Mouse (Mus musculus) embryonic facial prominence, embryonic 12.5 days (tissue): ENCODE data around the gene Kansl1l. TPM values are rescaled to one million over a fixed set of nuclear protein-coding genes. Genes with fewer than 3 reads are reported as not detected.
A peak's percentile ranks its signal among the peaks of the same experiment; 100 is the strongest.

Experiments
- ATAC-seq: fragments of 200-750 bp; cut with Nextera tagmentation; 2 replicates; pipeline ENCODE4 v1.8.0; 2017; ENCODE audit not compliant: insufficient number of reproducible peaks, insufficient read depth, low FRiP score, low TSS enrichment
- H3K27ac ChIP-seq: fragments of 300-500 bp; sonication (generic); 2 replicates; pipeline ENCODE4 v1.5.1; 2016; ENCODE audit warnings: mild to moderate bottlenecking
- H3K27me3 ChIP-seq: fragments of 300-500 bp; sonication (generic); 2 replicates; pipeline ENCODE4 v1.6.1; 2016; ENCODE audit warnings: mild to moderate bottlenecking, moderate library complexity
- H3K36me3 ChIP-seq: fragments of 300-500 bp; sonication (generic); 2 replicates; pipeline ENCODE4 v1.6.1; 2016; ENCODE audit warnings: mild to moderate bottlenecking
- H3K4me1 ChIP-seq: fragments of 300-500 bp; sonication (generic); 2 replicates; pipeline ENCODE4 v1.6.1; 2016
- H3K4me2 ChIP-seq: fragments of 300-500 bp; sonication (generic); replicated peaks from 2 replicates; pipeline ENCODE4 v1.6.1; 2016; ENCODE audit warnings: mild to moderate bottlenecking, moderate library complexity
- H3K4me3 ChIP-seq: fragments of 300-500 bp; sonication (generic); 2 replicates; pipeline ENCODE4 v1.5.1; 2016; ENCODE audit warnings: mild to moderate bottlenecking
- H3K9ac ChIP-seq: fragments of 300-500 bp; sonication (generic); 2 replicates; pipeline ENCODE4 v1.6.1; 2016; ENCODE audit warnings: mild to moderate bottlenecking, moderate library complexity
- H3K9me3 ChIP-seq: fragments of 300-500 bp; sonication (generic); 2 replicates; pipeline ENCODE4 v1.6.1; 2016; ENCODE audit warnings: mild to moderate bottlenecking, moderate library complexity
- whole genome bisulfite sequencing: fragments of 180-500 bp; shearing (Covaris S2); methylation state at CpG from one replicate; pipeline ENCODE4 v1.1.7; 2016; 5-methylcytosine and 5-hydroxymethylcytosine counted together
- polyA plus RNA-seq: library from polyadenylated mRNA; unstranded; fragments of >200 nt; fragmentation: Nextera tagmentation; extraction: Ambion mirVana; gene quantifications from 2 replicates; pipeline ENCODE4 v1.2.1, GENCODE M21; 2016

The Kansl1l gene
- polyA plus RNA-seq, 1 experiment from 2014 or later = 23.5 TPM

DNA sequence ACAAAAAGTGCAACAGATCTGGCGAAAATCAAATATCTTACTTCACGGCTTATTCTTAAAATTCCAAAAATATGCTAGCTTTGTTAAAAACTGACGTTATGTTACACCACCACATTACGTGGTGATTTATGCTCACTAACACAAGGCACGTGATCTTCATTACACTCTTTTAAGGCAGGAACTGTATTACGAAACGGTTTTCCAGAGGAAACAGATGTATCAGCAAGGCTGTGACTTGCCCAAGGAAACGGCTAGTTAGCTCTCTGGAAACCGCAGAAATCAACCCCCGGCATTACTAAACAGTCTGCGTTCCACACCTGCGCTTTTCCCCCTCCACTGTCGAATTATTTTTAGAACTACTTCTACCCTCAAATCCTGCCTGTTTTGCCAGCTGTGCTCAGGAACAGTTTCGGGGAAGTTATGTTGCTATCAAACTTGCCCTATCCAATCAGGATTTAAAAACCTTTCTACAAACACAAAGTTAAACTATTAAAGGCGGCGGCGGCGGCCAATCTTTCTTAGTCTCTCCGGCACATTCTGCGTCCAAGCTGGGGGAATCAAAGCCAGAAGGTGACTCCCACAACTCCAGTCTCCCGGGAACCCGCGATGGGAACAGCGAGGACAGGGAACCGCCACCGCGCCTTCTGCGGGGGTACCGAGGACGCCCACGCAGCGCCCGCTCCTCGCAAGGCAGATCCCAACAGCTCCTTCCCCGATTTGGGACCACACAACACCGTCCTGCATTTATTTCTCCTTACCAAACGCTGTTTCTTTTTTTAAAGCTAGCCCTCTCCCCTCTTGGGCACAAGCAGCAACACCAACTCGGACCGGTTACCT lies 1.2 kb downstream of the Kansl1l start:
- WGBS = under 1% methylated on average over 39 of the region's 39 CpGs
- Histone ChIP-seq H3K36me3 (no peaks in the 10 kb centered on the region), H3K9ac (peak overlapping the region; percentile 73), H3K4me1 (peaks cover 3% of the 10 kb centered on the region; the same call in 1 of the 2 replicates), H3K9me3 (no peaks in the 10 kb centered on the region), H3K4me3 (peak overlapping the region; percentile 75), H3K27me3 (no peaks in the 10 kb centered on the region), H3K4me2 (peak overlapping the region; percentile 69), H3K27ac (peak overlapping the region; percentile 92)
- peak; percentile 29; the same call in 1 of the 2 replicates for ATAC-seq

DNA sequence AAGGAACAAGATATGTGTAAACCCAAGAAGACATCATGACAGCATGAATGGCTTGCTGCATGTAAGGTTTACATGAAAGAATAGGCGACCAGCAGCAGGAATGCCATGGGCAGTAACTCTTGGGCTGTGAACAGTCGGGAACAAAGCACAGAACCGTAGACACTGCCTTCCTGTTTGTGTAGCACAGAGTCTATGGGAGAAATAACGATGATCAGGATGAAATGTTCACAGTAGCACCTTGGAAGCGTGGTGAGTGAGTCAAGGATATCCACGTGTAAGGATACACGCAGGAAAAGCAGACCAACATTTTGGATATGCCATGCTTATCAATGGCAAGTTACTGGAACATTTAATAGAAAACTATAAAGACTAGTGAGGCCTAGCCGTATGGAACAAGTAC lies 2.6 kb downstream of the Kansl1l start:
- 66% methylated on average over 8 of the region's 8 CpGs for WGBS
- no peak overlapping the region for H3K27ac ChIP-seq
- H3K4me1 ChIP-seq = peaks cover 3% of the 10 kb centered on the region; the same call in 1 of the 2 replicates
- no peak for ATAC-seq
- no peaks in the 10 kb centered on the region for H3K27me3 ChIP-seq
- peak overlapping the region; percentile 30 for H3K4me2 ChIP-seq
- no peaks in the 10 kb centered on the region for H3K36me3 ChIP-seq
- H3K9me3 ChIP-seq = no peaks in the 10 kb centered on the region
- no peak overlapping the region for H3K4me3 ChIP-seq
- no peak overlapping the region for H3K9ac ChIP-seq

DNA sequence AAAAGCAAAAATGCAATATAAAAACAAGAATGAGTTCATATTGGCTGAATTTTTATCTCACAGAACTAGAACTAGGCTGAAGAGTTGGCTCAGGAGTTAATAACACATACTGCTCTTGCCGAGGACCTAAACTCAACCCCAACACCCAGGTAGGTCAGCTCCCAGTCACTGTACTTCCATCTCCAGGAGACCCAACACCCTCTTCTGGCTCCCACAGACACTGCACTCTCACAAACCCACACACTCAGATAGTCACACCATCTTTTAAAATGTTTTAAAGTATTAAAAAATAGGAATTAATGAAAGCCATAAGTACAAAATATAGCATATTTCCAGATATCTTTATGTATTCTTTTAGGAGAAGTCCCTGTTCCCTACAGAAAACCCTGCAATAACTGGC lies 4.2 kb downstream of the Kansl1l start:
- WGBS = 68% methylated on average over 1 of the region's 1 CpGs
- Histone ChIP-seq H3K4me3 (no peak overlapping the region), H3K4me1 (peaks cover 3% of the 10 kb centered on the region; the same call in 1 of the 2 replicates), H3K9me3 (no peaks in the 10 kb centered on the region), H3K4me2 (no peak overlapping the region), H3K36me3 (no peaks in the 10 kb centered on the region), H3K27ac (no peak overlapping the region), H3K9ac (no peak overlapping the region), H3K27me3 (no peaks in the 10 kb centered on the region)
- ATAC-seq = no peak

DNA sequence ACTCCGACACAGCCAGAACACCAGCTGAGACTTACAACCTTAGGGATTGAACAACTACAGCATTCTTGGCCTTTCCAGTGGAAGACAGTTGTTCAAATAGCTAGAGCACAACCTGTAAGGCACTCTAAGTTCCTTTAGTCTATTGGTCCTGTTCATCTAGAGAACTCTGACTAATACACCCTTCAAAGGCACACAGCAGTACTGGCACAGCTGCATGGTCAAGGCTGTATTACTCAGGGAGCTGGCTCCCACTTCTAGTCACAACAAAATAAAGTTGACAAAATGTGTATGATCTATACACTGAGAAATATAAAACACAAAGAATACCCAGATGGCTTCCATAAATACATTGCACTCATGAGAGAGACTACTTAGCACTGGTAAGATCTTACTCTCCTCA lies 10.5 kb downstream of the Kansl1l start:
- Histone ChIP-seq H3K27me3 (no peaks in the 10 kb centered on the region), H3K4me1 (peaks cover 4% of the 10 kb centered on the region; the same call in 1 of the 2 replicates), H3K9ac (no peak overlapping the region), H3K36me3 (no peaks in the 10 kb centered on the region), H3K4me3 (no peak overlapping the region), H3K27ac (no peak overlapping the region), H3K4me2 (no peak overlapping the region), H3K9me3 (no peaks in the 10 kb centered on the region)
- ATAC-seq = no peak
- WGBS = 98% methylated on average over 1 of the region's 1 CpGs

DNA sequence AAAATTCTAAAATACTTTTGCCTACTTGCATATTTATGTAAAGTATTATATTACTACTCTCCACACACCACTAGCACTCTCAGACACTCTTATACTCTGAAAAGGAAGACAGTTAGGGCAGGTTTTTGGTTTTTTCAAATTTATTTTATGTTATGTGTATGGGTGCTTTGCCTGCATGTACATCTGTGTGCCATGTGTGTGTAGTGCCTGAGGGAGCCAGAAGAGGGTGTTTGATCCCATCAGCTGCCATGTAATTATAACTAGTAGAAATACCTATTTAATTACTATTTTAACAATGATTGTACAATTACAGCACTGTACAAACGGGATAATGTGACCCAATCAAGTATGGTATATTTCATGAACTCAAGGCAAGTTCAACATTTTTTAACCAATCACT lies 12.0 kb downstream of the Kansl1l start:
- Histone ChIP-seq H3K4me1 (peaks cover 4% of the 10 kb centered on the region; the same call in 1 of the 2 replicates), H3K27me3 (no peaks in the 10 kb centered on the region), H3K9ac (no peak overlapping the region), H3K4me3 (no peak overlapping the region), H3K36me3 (0 out of 2 replicates have a peak, but pooled peaks cover 6% of the 10 kb centered on the region), H3K9me3 (no peaks in the 10 kb centered on the region), H3K27ac (no peak overlapping the region), H3K4me2 (no peak overlapping the region)
- WGBS = 62% methylated on average over 1 of the region's 1 CpGs
- ATAC-seq = no peak

DNA sequence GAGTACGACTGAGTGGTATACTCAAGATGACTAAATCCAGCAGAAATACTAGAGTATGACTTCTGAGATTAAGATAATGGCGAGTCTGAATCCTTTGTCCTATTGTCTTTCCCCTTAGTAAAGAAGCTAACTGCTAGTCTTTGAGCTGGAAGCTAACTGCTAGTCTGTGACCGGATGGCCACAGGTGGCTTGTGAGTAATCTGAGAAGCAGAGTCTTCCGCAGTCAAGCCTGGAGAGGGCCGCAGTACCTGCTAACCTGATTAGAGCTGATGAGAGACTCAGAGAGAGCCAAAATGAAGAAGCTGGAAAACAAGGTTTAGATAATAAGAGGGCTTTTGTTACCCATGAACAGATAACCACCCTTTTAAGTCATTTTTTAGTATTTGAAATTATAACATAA lies 12.7 kb downstream of the Kansl1l start:
- Histone ChIP-seq H3K4me3 (no peak overlapping the region), H3K4me1 (peaks cover 4% of the 10 kb centered on the region; the same call in 1 of the 2 replicates), H3K27me3 (no peaks in the 10 kb centered on the region), H3K27ac (no peak overlapping the region), H3K36me3 (peaks cover 11% of the 10 kb centered on the region; the same call in 1 of the 2 replicates), H3K4me2 (no peak overlapping the region), H3K9ac (no peak overlapping the region), H3K9me3 (no peaks in the 10 kb centered on the region)
- 37% methylated on average over 5 of the region's 5 CpGs for WGBS
- ATAC-seq = no peak

DNA sequence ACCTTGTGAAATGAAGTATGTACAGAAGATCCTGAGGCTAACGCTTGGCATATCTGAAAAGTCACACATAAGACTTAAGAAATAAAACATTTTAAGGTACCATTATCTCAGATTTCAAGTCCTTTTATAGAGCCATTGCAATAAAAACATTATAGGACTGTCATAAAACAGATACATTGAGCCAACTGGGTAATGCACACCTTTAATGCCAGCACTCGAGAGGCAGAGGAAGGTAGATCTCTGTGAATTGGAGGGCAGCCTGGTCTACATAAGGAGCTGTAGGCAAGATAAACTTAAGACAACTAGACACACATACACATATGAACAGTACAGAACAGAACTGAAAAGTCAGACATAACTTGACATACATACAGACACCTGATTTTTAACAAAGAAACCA lies 19.4 kb downstream of the Kansl1l start:
- Histone ChIP-seq H3K27me3 (no peaks in the 10 kb centered on the region), H3K4me3 (no peak overlapping the region), H3K9me3 (no peaks in the 10 kb centered on the region), H3K9ac (no peak overlapping the region), H3K27ac (no peak overlapping the region), H3K36me3 (peaks cover 15% of the 10 kb centered on the region; the same call in 1 of the 2 replicates), H3K4me2 (no peak overlapping the region), H3K4me1 (no peaks in the 10 kb centered on the region)
- 93% methylated on average over 2 of the region's 2 CpGs for WGBS
- no peak for ATAC-seq

DNA sequence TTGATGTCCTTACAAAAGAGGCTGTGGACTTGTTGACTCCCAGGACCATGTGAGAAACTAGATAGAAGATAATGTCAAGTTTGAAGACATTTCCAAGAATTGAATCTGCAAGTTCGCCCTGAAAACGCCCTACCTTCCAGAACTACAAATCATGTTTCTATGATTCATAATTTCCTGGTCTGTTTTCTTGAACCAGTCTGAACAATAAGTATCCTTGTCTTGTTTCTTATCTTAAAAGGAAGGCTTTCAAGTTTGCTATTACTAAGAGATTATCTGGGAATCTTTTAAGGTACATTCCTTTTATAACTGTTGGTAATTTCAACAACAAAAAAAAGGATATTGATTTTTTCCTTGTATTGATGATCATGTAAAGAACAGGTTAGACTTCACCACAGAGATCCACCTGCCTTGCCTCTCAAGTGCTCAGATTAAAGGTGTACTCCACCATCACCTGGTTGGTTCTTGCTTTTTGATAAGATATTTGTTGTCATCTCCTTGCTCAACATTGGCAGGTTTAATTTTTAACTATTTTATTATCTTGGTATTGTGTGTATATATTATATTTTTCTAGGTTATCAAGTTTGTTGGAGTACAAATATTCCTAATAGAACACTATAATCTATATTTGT lies 24.4 kb downstream of the Kansl1l start:
- no peaks in the 10 kb centered on the region for H3K9me3 ChIP-seq
- no peaks in the 10 kb centered on the region for H3K4me1 ChIP-seq
- H3K4me2 ChIP-seq = no peak overlapping the region
- WGBS = 84% methylated on average over 2 of the region's 2 CpGs
- no peak overlapping the region for H3K27ac ChIP-seq
- ATAC-seq = no peak
- 0 out of 2 replicates have a peak, but pooled peaks cover 4% of the 10 kb centered on the region for H3K36me3 ChIP-seq
- H3K4me3 ChIP-seq = no peak overlapping the region
- no peaks in the 10 kb centered on the region for H3K27me3 ChIP-seq
- no peak overlapping the region for H3K9ac ChIP-seq

DNA sequence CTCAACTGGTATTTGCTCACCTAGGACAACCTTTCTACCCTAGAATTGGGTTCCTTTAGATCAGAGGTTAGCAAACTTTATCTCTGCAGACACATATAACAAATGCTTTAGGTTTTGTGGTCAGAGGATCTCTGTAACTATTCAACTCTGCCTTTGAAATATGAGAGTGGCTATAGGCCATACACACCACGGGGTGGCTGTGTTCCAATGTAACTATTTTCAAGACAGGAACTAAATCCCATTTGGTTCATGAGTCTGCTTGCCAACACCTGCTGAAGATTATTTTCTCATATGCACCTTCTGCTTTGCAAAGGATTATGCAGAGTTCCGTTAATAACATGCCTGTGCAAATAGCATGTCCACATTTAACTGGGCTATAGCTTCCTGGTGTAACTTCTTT lies 35.1 kb downstream of the Kansl1l start:
- no peaks in the 10 kb centered on the region for H3K36me3 ChIP-seq
- no peaks in the 10 kb centered on the region for H3K27me3 ChIP-seq
- 0 out of 2 replicates have a peak, but pooled peaks cover 4% of the 10 kb centered on the region for H3K4me1 ChIP-seq
- no peak overlapping the region for H3K4me3 ChIP-seq
- 45% methylated on average over 2 of the region's 2 CpGs for WGBS
- no peak overlapping the region for H3K27ac ChIP-seq
- ATAC-seq = no peak
- H3K9me3 ChIP-seq = no peaks in the 10 kb centered on the region
- no peak overlapping the region for H3K4me2 ChIP-seq
- no peak overlapping the region for H3K9ac ChIP-seq

DNA sequence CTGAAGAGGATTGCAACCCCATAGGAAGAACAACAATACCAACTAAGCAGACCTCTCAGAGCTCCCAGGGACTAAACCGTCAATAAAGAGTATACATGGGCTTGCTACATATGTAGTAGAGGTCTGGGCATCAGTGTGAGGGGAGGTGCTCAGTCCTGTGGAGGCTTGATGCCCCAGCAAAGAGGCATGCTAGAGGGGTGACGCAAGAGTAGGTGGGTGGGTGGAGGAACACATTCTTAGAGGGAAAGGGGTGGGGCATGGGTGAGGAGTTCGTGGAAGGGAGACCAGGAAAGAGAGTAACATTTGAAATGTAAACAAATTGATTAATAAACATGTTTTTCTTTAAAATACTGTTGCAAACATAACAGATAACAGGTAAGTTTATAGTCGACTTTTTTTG lies 36.3 kb downstream of the Kansl1l start:
- Histone ChIP-seq H3K4me1 (0 out of 2 replicates have a peak, but pooled peaks cover 4% of the 10 kb centered on the region), H3K4me3 (no peak overlapping the region), H3K4me2 (no peak overlapping the region), H3K27me3 (no peaks in the 10 kb centered on the region), H3K9me3 (no peaks in the 10 kb centered on the region), H3K27ac (no peak overlapping the region), H3K9ac (no peak overlapping the region), H3K36me3 (no peaks in the 10 kb centered on the region)
- no peak for ATAC-seq
- 81% methylated on average over 4 of the region's 4 CpGs for WGBS

DNA sequence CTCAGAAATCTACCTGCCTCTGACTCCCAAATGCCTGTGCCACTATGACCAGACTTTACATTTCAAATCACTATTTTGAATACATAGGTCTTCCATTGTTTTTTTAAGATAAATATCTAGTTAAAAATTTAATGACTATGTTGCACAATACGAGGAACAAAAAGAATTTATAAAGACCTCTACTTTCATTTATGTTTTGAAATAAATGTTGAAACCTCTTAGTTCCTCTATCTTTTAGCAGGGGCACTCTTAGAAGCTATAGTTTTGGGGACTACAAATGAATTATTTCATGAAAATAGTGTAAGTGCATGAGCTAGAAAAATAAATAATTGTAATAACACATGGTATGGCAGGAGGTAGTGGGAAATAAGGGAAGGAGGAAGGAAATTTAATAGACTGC lies 38.6 kb downstream of the Kansl1l start:
- ATAC-seq = no peak

DNA sequence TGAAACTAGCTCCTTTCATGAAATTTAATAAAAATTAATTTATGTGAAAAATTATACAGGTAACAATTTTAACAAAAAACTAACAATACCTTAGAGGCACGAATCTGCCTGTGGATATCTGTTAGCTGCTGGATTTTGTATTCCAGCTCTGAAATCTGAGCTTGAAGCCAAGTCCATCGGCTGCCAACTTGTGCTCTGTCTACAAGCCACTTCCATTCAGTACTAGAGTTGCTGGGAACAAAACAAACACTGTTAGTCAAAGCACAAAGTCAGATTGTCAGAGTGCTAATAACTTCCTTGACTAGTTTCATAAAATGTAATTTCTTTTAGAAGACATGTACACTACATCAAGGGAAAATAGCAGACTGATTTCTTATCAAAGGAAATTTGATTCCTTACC lies 39.5 kb downstream of the Kansl1l start:
- no peak overlapping the region for H3K9ac ChIP-seq
- H3K4me1 ChIP-seq = 0 out of 2 replicates have a peak, but pooled peaks cover 4% of the 10 kb centered on the region
- 58% methylated on average over 2 of the region's 2 CpGs for WGBS
- 0 out of 2 replicates have a peak, but pooled peaks cover 3% of the 10 kb centered on the region for H3K36me3 ChIP-seq
- no peaks in the 10 kb centered on the region for H3K9me3 ChIP-seq
- H3K4me2 ChIP-seq = no peak overlapping the region
- no peak overlapping the region for H3K4me3 ChIP-seq
- ATAC-seq = no peak
- H3K27ac ChIP-seq = no peak overlapping the region
- H3K27me3 ChIP-seq = no peaks in the 10 kb centered on the region

More for the DNA sequence above, 38.6 kb downstream of the Kansl1l start:
- Histone ChIP-seq H3K4me3 (no peak overlapping the region), H3K9ac (no peak overlapping the region), H3K27me3 (no peaks in the 10 kb centered on the region), H3K27ac (no peak overlapping the region), H3K4me2 (no peak overlapping the region), H3K4me1 (0 out of 2 replicates have a peak, but pooled peaks cover 4% of the 10 kb centered on the region), H3K9me3 (no peaks in the 10 kb centered on the region), H3K36me3 (no peaks in the 10 kb centered on the region)
- WGBS = 88% methylated on average over 1 of the region's 1 CpGs
